Mouse (Mus musculus) neural tube, embryonic 14.5 days (tissue): ENCODE measurements at regions not wholly inside any gene's neighbourhood (a gene's known extent, or its start where the extent isn't known, plus 50 kb on each side); places are given as distances from the start of the nearest gene placed in this dataset.

Experiments used
- ATAC-seq: fragments of 200-750 bp; cut with Nextera tagmentation; 2 replicates; pipeline ENCODE4 v1.8.0; 2017; ENCODE audit warnings: low read depth, mild to moderate bottlenecking, moderate TSS enrichment, moderate library complexity
- H3K27ac ChIP-seq: fragments of 300-500 bp; sonication (generic); 2 replicates; pipeline ENCODE4 v1.5.1; 2014; ENCODE audit warnings: low read depth, mild to moderate bottlenecking, control low read depth, low read length, moderate library complexity, mixed read lengths
- H3K27me3 ChIP-seq: fragments of 300-500 bp; sonication (generic); 2 replicates; pipeline ENCODE4 v1.6.1; 2014; ENCODE audit warnings: low read length; ENCODE audit not compliant: control insufficient read depth, insufficient read depth
- H3K36me3 ChIP-seq: fragments of 300-500 bp; sonication (generic); 2 replicates; pipeline ENCODE4 v1.6.1; 2014; ENCODE audit warnings: low read length, mixed read lengths; ENCODE audit not compliant: control insufficient read depth, insufficient read depth
- H3K4me1 ChIP-seq: fragments of 300-500 bp; sonication (generic); 2 replicates; pipeline ENCODE4 v1.6.1; 2014; ENCODE audit warnings: low read length; ENCODE audit not compliant: control insufficient read depth, insufficient read depth
- H3K4me2 ChIP-seq: fragments of 300-500 bp; sonication (generic); 2 replicates; pipeline ENCODE4 v1.6.1; 2014; ENCODE audit warnings: mild to moderate bottlenecking, low read depth, low read length, control low read depth
- H3K4me3 ChIP-seq: fragments of 300-500 bp; sonication (generic); 2 replicates; pipeline ENCODE4 v1.5.1; 2014; ENCODE audit warnings: low read depth, low read length, control low read depth, mixed read lengths
- H3K9ac ChIP-seq: fragments of 300-500 bp; sonication (generic); replicated peaks from 2 replicates; pipeline ENCODE4 v1.6.1; 2014; ENCODE audit warnings: low read depth, mild to moderate bottlenecking, control low read depth, low read length, mixed read lengths
- H3K9me3 ChIP-seq: fragments of 300-500 bp; sonication (generic); 2 replicates; pipeline ENCODE4 v1.6.1; 2016; ENCODE audit warnings: low read length; ENCODE audit not compliant: control insufficient read depth
- WGBS: fragments of 180-500 bp; shearing (Covaris S2); extraction: QIAGEN DNeasy Blood & Tissue Kit; methylation state at CpG from one replicate; pipeline ENCODE4 v1.1.7; 2014; 5-methylcytosine and 5-hydroxymethylcytosine counted together

DNA sequence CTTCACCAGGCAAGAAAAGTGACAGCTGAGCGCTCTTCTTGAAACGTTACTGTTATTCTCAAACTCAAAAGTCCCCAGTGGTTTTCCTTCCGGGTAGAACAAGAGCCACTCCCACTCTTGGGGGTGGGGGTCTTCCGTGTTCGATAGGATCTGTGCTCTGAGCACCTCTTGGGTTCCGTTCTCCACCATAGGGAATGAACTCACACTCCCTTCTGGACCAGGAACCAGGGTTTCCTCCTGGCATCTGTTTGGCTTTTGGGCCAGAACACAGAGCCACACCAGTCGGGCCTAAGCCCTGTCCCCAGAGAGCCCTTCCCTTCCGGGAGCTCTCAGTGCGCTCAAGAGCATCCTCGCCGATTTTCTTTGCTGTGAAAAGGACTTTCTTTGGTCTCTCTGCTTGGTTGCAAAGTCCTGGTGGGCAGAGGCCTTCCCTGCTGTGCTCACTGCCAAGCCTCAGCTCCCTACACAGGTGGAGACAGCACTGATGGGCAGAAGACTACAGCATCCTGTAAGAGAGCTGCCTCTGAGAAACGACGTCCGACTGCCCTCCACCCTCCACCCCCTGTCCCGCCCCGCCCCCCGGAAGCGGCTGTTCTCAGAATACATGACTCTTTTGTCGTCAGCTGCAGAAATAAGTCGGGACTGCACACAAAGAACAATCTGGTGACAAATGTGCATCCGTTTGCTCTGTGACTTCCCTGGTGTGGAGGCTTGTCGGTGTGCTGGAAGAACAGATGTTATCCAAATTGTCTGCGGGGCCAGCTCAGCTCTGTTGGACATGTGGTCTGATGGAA, 90.9 kb upstream of the Lef1 start:
- 17% methylated on average over 23 of the region's 23 CpGs for WGBS
- peak; percentile 75; the same call in 1 of the 2 replicates for ATAC-seq
- no peak overlapping the region for H3K27ac ChIP-seq

DNA sequence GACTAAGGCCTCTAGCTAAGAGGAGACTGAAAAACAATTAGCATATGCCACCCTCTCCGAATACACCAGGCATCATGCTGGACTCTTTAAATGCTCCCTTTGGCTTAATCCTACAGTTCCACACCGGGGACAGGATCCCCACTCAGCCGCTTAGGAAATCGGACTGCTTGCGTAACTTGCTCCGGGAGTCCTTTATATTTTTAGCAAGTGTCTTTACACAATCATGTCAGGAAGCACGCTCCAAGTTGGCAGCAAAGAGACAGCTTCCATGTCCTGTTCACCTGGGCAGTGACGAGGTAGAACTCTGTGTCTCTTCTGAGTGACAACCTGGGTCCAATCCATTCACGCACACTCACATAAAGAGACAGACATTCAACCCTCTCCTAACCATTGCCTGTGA, 92.4 kb upstream of the Lef1 start:
- Histone ChIP-seq H3K27me3 (no peaks in the 10 kb centered on the region), H3K36me3 (no peaks in the 10 kb centered on the region), H3K4me2 (no peak overlapping the region), H3K4me1 (peaks cover 7% of the 10 kb centered on the region; the same call in 1 of the 2 replicates), H3K27ac (no peak overlapping the region), H3K9ac (no peak overlapping the region), H3K9me3 (no peaks in the 10 kb centered on the region), H3K4me3 (no peak overlapping the region)
- no peak for ATAC-seq
- whole genome bisulfite sequencing = 94% methylated on average over 9 of the region's 9 CpGs

More for the DNA sequence above, 90.9 kb upstream of the Lef1 start:
- peak overlapping the region; percentile 33; the same call in 1 of the 2 replicates for H3K4me2 ChIP-seq
- peaks cover 7% of the 10 kb centered on the region; the same call in 1 of the 2 replicates for H3K4me1 ChIP-seq
- H3K9me3 ChIP-seq = no peaks in the 10 kb centered on the region
- no peaks in the 10 kb centered on the region for H3K27me3 ChIP-seq
- H3K9ac ChIP-seq = no peak overlapping the region
- H3K4me3 ChIP-seq = peak overlapping the region; percentile 19; the same call in 1 of the 2 replicates
- H3K36me3 ChIP-seq = no peaks in the 10 kb centered on the region

DNA sequence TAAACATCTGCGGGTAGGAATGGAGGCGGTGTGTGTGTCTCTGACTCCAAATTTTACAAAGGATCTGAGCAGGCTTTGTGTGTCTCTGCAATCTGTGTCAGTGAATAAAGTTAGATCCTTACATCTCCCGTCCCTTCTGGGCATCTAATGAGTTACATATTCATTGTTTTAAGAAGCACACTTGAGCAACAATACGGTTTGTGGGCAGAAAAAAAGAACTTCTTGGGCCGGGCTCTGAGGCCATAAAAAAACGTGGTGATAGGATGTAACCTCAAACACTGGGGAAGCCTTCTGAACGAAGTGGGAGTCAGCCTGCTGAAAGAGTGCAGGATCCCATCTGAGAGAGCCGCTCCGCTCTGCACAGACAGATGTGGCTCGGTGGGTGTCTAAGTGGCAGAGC, 94.2 kb upstream of the Lef1 start:
- Histone ChIP-seq H3K4me1 (peaks cover 7% of the 10 kb centered on the region; the same call in 1 of the 2 replicates), H3K9me3 (no peaks in the 10 kb centered on the region), H3K27ac (no peak overlapping the region), H3K4me3 (no peak overlapping the region), H3K36me3 (no peaks in the 10 kb centered on the region), H3K9ac (no peak overlapping the region), H3K27me3 (no peaks in the 10 kb centered on the region), H3K4me2 (no peak overlapping the region)
- ATAC-seq = no peak
- 35% methylated on average over 10 of the region's 10 CpGs for WGBS

DNA sequence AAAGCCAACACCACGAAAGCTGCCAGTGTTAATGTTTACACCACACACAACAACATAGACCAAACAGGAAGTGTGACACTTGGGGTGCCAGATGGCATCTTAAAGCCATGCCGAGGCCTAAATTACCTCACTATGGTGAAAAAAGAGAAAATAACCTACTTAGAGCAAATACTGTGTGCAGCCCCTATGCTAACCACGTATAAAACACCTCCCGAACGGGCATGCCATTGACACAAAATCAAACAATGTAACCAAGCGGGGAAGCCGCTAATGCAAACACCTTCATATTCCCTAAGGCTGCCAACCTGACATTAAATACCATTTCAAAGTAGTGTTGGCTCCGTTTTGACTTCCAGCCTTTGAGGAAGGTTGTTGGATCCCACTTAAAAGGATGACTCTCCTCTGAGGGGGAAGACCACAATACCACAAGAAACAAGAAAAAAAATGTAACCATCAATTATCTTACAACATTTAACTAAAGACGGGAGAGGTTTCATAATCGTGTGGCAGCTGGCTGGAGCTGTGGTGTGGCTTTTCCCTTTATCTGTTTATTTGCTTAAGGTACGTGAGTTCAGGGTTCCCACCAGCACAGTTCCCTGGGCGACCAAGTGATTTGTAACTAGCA, 96.1 kb upstream of the Lef1 start:
- no peak overlapping the region for H3K4me3 ChIP-seq
- 49% methylated on average over 12 of the region's 12 CpGs for WGBS
- H3K9ac ChIP-seq = no peak overlapping the region
- no peaks in the 10 kb centered on the region for H3K9me3 ChIP-seq
- H3K27ac ChIP-seq = no peak overlapping the region
- no peaks in the 10 kb centered on the region for H3K27me3 ChIP-seq
- ATAC-seq = no peak
- no peaks in the 10 kb centered on the region for H3K36me3 ChIP-seq
- H3K4me2 ChIP-seq = no peak overlapping the region
- peaks cover 4% of the 10 kb centered on the region; the same call in 1 of the 2 replicates for H3K4me1 ChIP-seq

DNA sequence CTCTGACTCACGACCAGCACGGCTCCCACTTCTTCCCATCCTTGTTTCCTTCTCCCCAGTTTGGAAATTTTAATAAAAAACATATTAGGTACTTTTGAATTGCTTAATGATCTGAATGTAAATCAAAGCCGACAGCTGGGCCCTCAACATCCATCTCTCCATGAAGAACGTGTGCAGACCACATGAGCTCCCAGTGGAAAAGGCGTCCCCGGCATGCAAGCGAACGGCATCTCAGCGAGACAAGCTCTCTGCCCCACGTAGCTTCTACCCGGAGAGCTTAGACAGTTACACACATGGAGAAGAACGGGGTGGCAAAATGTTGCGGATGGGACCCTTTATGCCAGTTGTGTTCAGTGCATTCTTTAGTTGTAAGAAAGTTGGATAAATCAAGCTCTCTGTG, 109.6 kb upstream of the Lef1 start:
- Histone ChIP-seq H3K4me1 (no peaks in the 10 kb centered on the region), H3K4me2 (no peak overlapping the region), H3K4me3 (no peak overlapping the region), H3K27ac (no peak overlapping the region), H3K36me3 (no peaks in the 10 kb centered on the region), H3K27me3 (no peaks in the 10 kb centered on the region), H3K9ac (no peak overlapping the region), H3K9me3 (no peaks in the 10 kb centered on the region)
- WGBS = 81% methylated on average over 13 of the region's 13 CpGs
- no peak for ATAC-seq

DNA sequence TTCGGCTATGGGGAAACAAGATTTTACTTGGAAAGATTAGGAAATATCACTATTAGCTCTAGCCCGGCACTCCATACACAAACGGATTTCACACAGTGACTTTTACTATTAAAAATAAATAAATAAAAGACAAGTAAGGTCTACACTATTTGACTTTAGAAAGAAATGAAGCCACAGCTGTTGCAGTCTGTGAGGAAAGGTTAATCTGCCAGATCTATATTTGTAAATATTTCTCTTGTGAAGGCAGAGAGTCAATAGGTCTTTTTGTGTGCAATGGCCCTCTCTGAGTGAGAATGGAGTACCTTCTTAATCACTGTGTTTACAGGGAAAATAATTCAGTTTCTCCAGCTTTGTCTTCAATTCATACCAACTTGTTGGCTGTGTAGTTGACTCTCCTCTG, 110.0 kb upstream of the Lef1 start:
- Histone ChIP-seq H3K9ac (no peak overlapping the region), H3K36me3 (no peaks in the 10 kb centered on the region), H3K9me3 (no peaks in the 10 kb centered on the region), H3K27ac (no peak overlapping the region), H3K4me1 (no peaks in the 10 kb centered on the region), H3K27me3 (no peaks in the 10 kb centered on the region), H3K4me2 (no peak overlapping the region), H3K4me3 (no peak overlapping the region)
- no peak for ATAC-seq
- 68% methylated on average over 3 of the region's 3 CpGs for WGBS

DNA sequence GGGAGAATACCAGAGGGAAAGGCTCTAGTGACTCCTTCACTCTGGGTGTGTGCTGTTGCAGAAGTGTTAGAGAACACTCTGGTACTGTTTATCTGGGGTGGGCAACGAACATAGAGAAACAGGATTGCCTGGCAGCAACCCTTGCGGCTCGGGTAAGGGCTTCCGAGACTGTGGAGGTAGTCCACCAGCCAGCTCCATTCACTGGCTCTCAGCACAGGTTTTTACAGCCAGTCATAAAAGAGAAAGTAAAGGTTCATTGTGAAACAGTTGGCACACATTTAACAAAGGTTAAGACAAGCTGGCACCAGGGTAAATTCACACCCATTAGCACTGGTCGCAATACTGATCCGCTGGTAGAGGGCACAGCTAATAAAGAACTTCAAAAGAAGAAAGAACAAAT, 110.5 kb upstream of the Lef1 start:
- Histone ChIP-seq H3K4me3 (no peak overlapping the region), H3K9me3 (no peaks in the 10 kb centered on the region), H3K36me3 (no peaks in the 10 kb centered on the region), H3K27me3 (no peaks in the 10 kb centered on the region), H3K27ac (no peak overlapping the region), H3K9ac (no peak overlapping the region), H3K4me1 (no peaks in the 10 kb centered on the region), H3K4me2 (no peak overlapping the region)
- peak; percentile 31; the same call in 1 of the 2 replicates for ATAC-seq
- WGBS = 22% methylated on average over 6 of the region's 6 CpGs

DNA sequence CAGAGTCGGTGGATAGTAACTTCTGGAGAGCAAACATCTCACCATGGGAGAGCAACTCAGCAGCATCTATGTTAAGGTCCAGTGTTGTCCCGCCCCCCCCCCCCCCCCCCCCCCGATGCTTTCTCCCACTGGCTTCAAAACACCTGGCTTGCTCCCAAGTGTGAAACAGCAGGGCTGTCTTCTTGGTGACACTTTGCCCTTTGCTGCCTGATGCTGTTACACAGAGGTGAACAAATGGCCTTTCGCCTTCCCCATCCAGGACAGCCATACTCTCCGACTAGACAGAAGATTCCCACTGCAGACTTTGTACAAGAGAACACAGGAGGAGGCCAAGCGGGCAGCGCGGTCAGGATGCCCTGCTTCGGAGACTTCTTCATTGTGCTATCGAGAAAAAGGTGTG, 111.8 kb upstream of the Lef1 start:
- Histone ChIP-seq H3K9me3 (no peaks in the 10 kb centered on the region), H3K36me3 (no peaks in the 10 kb centered on the region)
- WGBS = 76% methylated on average over 9 of the region's 10 CpGs

DNA sequence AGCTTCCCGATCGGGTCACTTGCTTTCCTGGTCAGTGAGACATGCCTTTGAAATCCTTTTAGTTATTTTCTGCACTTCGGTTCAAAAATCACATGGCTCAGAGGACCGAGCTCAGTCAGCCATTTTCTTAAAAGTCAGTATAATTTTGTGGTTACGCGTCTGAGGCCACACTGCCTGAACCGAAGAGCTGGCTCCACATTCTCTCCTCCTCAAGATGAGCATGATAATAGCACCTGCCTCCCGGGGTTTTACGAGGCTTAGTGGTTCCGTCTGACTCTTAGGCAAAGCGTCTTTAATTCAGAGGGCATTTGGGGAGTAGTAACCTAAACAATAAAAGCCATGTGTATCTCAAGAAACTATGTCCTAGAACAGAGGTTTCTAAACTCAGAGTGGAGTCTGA, 113.5 kb upstream of the Lef1 start:
- H3K27me3 ChIP-seq = no peaks in the 10 kb centered on the region

More for the DNA sequence above, 111.8 kb upstream of the Lef1 start:
- no peaks in the 10 kb centered on the region for H3K4me1 ChIP-seq
- no peaks in the 10 kb centered on the region for H3K27me3 ChIP-seq
- H3K27ac ChIP-seq = no peak overlapping the region
- H3K4me3 ChIP-seq = no peak overlapping the region
- no peak overlapping the region for H3K4me2 ChIP-seq
- no peak for ATAC-seq
- no peak overlapping the region for H3K9ac ChIP-seq

More for the DNA sequence above, 113.5 kb upstream of the Lef1 start:
- no peaks in the 10 kb centered on the region for H3K4me1 ChIP-seq
- H3K36me3 ChIP-seq = no peaks in the 10 kb centered on the region
- H3K4me2 ChIP-seq = no peak overlapping the region
- 15% methylated on average over 11 of the region's 11 CpGs for WGBS
- H3K9ac ChIP-seq = no peak overlapping the region
- no peak overlapping the region for H3K27ac ChIP-seq
- no peak for ATAC-seq
- H3K9me3 ChIP-seq = no peaks in the 10 kb centered on the region
- H3K4me3 ChIP-seq = no peak overlapping the region
